Mouse (Mus musculus) ES-E14 (cell line): ENCODE measurements at regions not wholly inside any gene's neighbourhood (a gene's known extent, or its start where the extent isn't known, plus 50 kb on each side); places are given as distances from the start of the nearest gene placed in this dataset.

Experiments used
- DNase-seq: peaks from one replicate; pipeline ENCODE4 v3.0.0-alpha.2; 2013; ENCODE audit warnings: low read depth, low spot score
- H3K27ac ChIP-seq: 2 replicates; pipeline ENCODE4 v1.5.1; 2012; ENCODE audit warnings: low read depth, mild to moderate bottlenecking, low read length, moderate library complexity, mixed read lengths; ENCODE audit not compliant: poor library complexity, insufficient read depth, severe bottlenecking
- H3K36me3 ChIP-seq: 2 replicates; pipeline ENCODE4 v1.6.1; 2012; ENCODE audit warnings: mild to moderate bottlenecking, low read length, moderate library complexity, mixed read lengths; ENCODE audit not compliant: control insufficient read depth, poor library complexity, insufficient read depth, severe bottlenecking
- H3K4me1 ChIP-seq, 2 experiments: fragments of 150-350 bp in 1 of 2; sonication (generic) in 1 of 2; 2 replicates each; pipeline ENCODE4 v1.6.1; 2012; ENCODE audit warnings: low read length in 2 of 2, mild to moderate bottlenecking in 1 of 2, mixed read lengths in 1 of 2; ENCODE audit not compliant: control insufficient read depth in 2 of 2, insufficient read depth in 2 of 2, poor library complexity in 1 of 2
- H3K4me3 ChIP-seq, 2 experiments: fragments of 150-350 bp in 1 of 2; sonication (generic) in 1 of 2; 2 replicates each; pipeline ENCODE4 v1.5.1; 2012; ENCODE audit warnings: low read length in 2 of 2, low read depth in 1 of 2, mild to moderate bottlenecking in 1 of 2, mixed read lengths in 1 of 2; ENCODE audit not compliant: insufficient read depth in 1 of 2, poor library complexity in 1 of 2, severe bottlenecking in 1 of 2
- H3K9ac ChIP-seq: 2 replicates; pipeline ENCODE4 v1.6.1; 2012; ENCODE audit warnings: low read depth, mild to moderate bottlenecking, low read length, mixed read lengths; ENCODE audit not compliant: poor library complexity, insufficient read depth, severe bottlenecking
- H3K9me3 ChIP-seq: fragments of 150-350 bp; sonication (generic); 2 replicates; pipeline ENCODE4 v1.6.1; 2012; ENCODE audit warnings: low read depth, mild to moderate bottlenecking, low read length; ENCODE audit not compliant: control insufficient read depth, insufficient read depth
- CHD2 ChIP-seq: IDR thresholded peaks from 2 replicates; pipeline ENCODE4 v1.6.1; 2014; ENCODE audit warnings: mild to moderate bottlenecking, low read depth, low read length, inconsistent platforms
- HCFC1 ChIP-seq: IDR thresholded peaks from 2 replicates; pipeline ENCODE4 v1.6.1; 2012; ENCODE audit warnings: low read length, inconsistent platforms, borderline replicate concordance; ENCODE audit not compliant: insufficient read depth
- MAFK ChIP-seq: IDR thresholded peaks from 2 replicates; pipeline ENCODE4 v1.6.1; 2014; ENCODE audit warnings: mild to moderate bottlenecking, low read depth, low read length, inconsistent platforms; ENCODE audit not compliant: insufficient read depth
- ZC3H11A ChIP-seq: IDR thresholded peaks from 2 replicates; pipeline ENCODE4 v1.6.1; 2012; ENCODE audit warnings: low read depth, mild to moderate bottlenecking, inconsistent platforms, low read length, borderline replicate concordance
- ZNF384 ChIP-seq: IDR thresholded peaks from 2 replicates; pipeline ENCODE4 v1.6.1; 2012; ENCODE audit warnings: low read depth, low read length, inconsistent platforms
- in situ Hi-C, 2 experiments: fragments of 600-800 bp; cut with MboI; formaldehyde crosslinking; loops; one replicate each; pipeline ENCODE4 v1.15.1; 2025; ENCODE audit warnings: low sequenced_read_pairs in 2 of 2, inconsistent platforms in 1 of 2; ENCODE audit not compliant: unreplicated experiment in 2 of 2

- H3K4me3 ChIP-seq = no peak overlapping the region
- TF ChIP-seq ZC3H11A = no peak
- no peak for TF ChIP-seq MAFK
- no peak for TF ChIP-seq CHD2
- no peak for TF ChIP-seq HCFC1
- no peak for TF ChIP-seq ZNF384
- no peaks in the 10 kb centered on the region for H3K4me1 ChIP-seq
- H3K9ac ChIP-seq = no peak overlapping the region
- H3K9me3 ChIP-seq = no peaks in the 10 kb centered on the region
- no peak overlapping the region for H3K27ac ChIP-seq
- no peaks in the 10 kb centered on the region for H3K36me3 ChIP-seq
- DNase-seq = no peak
- in situ Hi-C loops = loop anchor here in 1 of 2 experiments (25.0 kb wide), 1 partner anchor 222 kb away; no protein-coding TSS in a partner anchor
Observed at GRCm38 (mm10) chrX:107008968-107009367, 79.3 kb upstream of the P2ry10 start.

GRCm38 (mm10) chrX:107012615-107013014 is 75.7 kb upstream of the P2ry10 start:
- TF ChIP-seq ZC3H11A (no peak), MAFK (no peak), ZNF384 (no peak), CHD2 (no peak), HCFC1 (no peak)
- Histone ChIP-seq H3K4me1 (no peaks in the 10 kb centered on the region), H3K4me3 (no peak overlapping the region), H3K9ac (no peak overlapping the region), H3K27ac (no peak overlapping the region), H3K36me3 (no peaks in the 10 kb centered on the region), H3K9me3 (no peaks in the 10 kb centered on the region)
- DNase-seq = no peak
- in situ Hi-C loops = loop anchor here in 1 of 2 experiments (25.0 kb wide), 1 partner anchor 225 kb away; no protein-coding TSS in a partner anchor

GRCm38 (mm10) chrX:107015335-107015734 is 73.0 kb upstream of the P2ry10 start:
- H3K4me3 ChIP-seq = no peak overlapping the region
- in situ Hi-C loops = loop anchor here in 1 of 2 experiments (25.0 kb wide), 1 partner anchor 228 kb away; no protein-coding TSS in a partner anchor
- H3K9me3 ChIP-seq = no peaks in the 10 kb centered on the region
- TF ChIP-seq CHD2 (no peak), ZC3H11A (no peak), MAFK (no peak), ZNF384 (no peak), HCFC1 (no peak)
- H3K27ac ChIP-seq = no peak overlapping the region
- H3K9ac ChIP-seq = no peak overlapping the region
- DNase-seq = no peak
- no peaks in the 10 kb centered on the region for H3K36me3 ChIP-seq
- H3K4me1 ChIP-seq = no peaks in the 10 kb centered on the region

- H3K9me3 ChIP-seq = no peaks in the 10 kb centered on the region
- no peak for DNase-seq
- in situ Hi-C loops = no loop called here
- H3K9ac ChIP-seq = no peak overlapping the region
- H3K4me1 ChIP-seq = no peaks in the 10 kb centered on the region
- no peak for TF ChIP-seq MAFK
- TF ChIP-seq HCFC1 = no peak
- TF ChIP-seq CHD2 = no peak
- TF ChIP-seq ZNF384 = no peak
- no peak for TF ChIP-seq ZC3H11A
- H3K4me3 ChIP-seq = no peak overlapping the region
- no peaks in the 10 kb centered on the region for H3K36me3 ChIP-seq
- H3K27ac ChIP-seq = no peak overlapping the region
Observed at GRCm38 (mm10) chrX:107031726-107032125, 56.6 kb upstream of the P2ry10 start.

GRCm38 (mm10) chrX:107038041-107038440 is 50.3 kb upstream of the P2ry10 start:
- in situ Hi-C loops = no loop called here
- H3K4me3 ChIP-seq = no peak overlapping the region
- no peaks in the 10 kb centered on the region for H3K36me3 ChIP-seq
- no peaks in the 10 kb centered on the region for H3K9me3 ChIP-seq
- no peaks in the 10 kb centered on the region for H3K4me1 ChIP-seq
- TF ChIP-seq MAFK = no peak
- TF ChIP-seq HCFC1 = no peak
- TF ChIP-seq CHD2 = no peak
- no peak for TF ChIP-seq ZNF384
- TF ChIP-seq ZC3H11A = no peak
- DNase-seq = no peak
- H3K9ac ChIP-seq = no peak overlapping the region
- no peak overlapping the region for H3K27ac ChIP-seq
